Comparison of ENCODE assay signal across 8 mouse cellular contexts in genomic region chr1:134063773-134064125, GRCm38 (mm10). TPM values are rescaled to one million over a fixed set of nuclear protein-coding genes. Genes with fewer than 3 reads are reported as not detected.
DNase-seq lines count a peak whose midpoint lies in the region; ATAC-seq lines count a peak whose summit lies in the region.

No protein-coding gene starts in this region.

- H3K9me3 ChIP-seq in kidney, embryonic 15.5 days (replicated peaks) = no peaks in the 10 kb centered on the region
- H3K9me3 ChIP-seq in stomach, embryonic 16.5 days (replicated peaks; ENCODE audit: control insufficient read depth, low read length) = no peaks in the 10 kb centered on the region

- 9% methylated on average over 9 of the region's 9 CpGs for WGBS in kidney, embryonic 15.5 days
- 17% methylated on average over 9 of the region's 9 CpGs for WGBS in stomach, embryonic 16.5 days

- peak overlapping the region; percentile 19; the same call in 1 of the 2 replicates for H3K9ac ChIP-seq in kidney, embryonic 15.5 days
- peak overlapping the region; percentile 77 for H3K9ac ChIP-seq in stomach, embryonic 16.5 days (ENCODE audit: low read length)

- H3K36me3 ChIP-seq in kidney, embryonic 15.5 days = no peaks in the 10 kb centered on the region
- H3K36me3 ChIP-seq in stomach, embryonic 16.5 days (ENCODE audit: control insufficient read depth, insufficient read depth, low read length) = no peaks in the 10 kb centered on the region

- H3K27ac ChIP-seq in kidney, embryonic 15.5 days = peak overlapping the region; percentile 99
- H3K27ac ChIP-seq in stomach, embryonic 16.5 days (ENCODE audit: low read length) = peak overlapping the region; percentile 100

- ATAC-seq in kidney, embryonic 15.5 days (replicated peaks; ENCODE audit: low FRiP score) = no peak
- no peak for ATAC-seq in stomach, embryonic 16.5 days (ENCODE audit: insufficient read depth, low FRiP score)
- no peak for ATAC-seq in megakaryocyte progenitor cell, adult 5-6 weeks (replicated peaks; ENCODE audit: poor library complexity)

- H3K27me3 ChIP-seq in kidney, embryonic 15.5 days = no peaks in the 10 kb centered on the region
- H3K27me3 ChIP-seq in stomach, embryonic 16.5 days (ENCODE audit: control insufficient read depth, insufficient read depth, low read length) = no peaks in the 10 kb centered on the region

- H3K4me3 ChIP-seq in kidney, embryonic 15.5 days (replicated peaks) = peak overlapping the region; percentile 14
- H3K4me3 ChIP-seq in stomach, embryonic 16.5 days (replicated peaks; ENCODE audit: low read length) = peak overlapping the region; percentile 20; the same call in 1 of the 2 replicates

- H3K4me2 ChIP-seq in kidney, embryonic 15.5 days = peak overlapping the region; percentile 54
- H3K4me2 ChIP-seq in stomach, embryonic 16.5 days (ENCODE audit: low read depth, low read length) = peak overlapping the region; percentile 49

- peak; percentile 47 for DNase-seq in adrenal gland, postnatal 14 days
- no peak for DNase-seq in adrenal gland, adult 2 months
- peak; percentile 74 to 82 for DNase-seq in heart, adult 18-20 months
- DNase-seq in lung, postnatal 25 days (ENCODE audit: low spot score) = peak; percentile 76
- DNase-seq in adrenal gland, adult 8-10 months = no peak

- H3K4me1 ChIP-seq in kidney, embryonic 15.5 days = peaks cover 92% of the 10 kb centered on the region
- peaks cover 69% of the 10 kb centered on the region for H3K4me1 ChIP-seq in stomach, embryonic 16.5 days (ENCODE audit: control insufficient read depth, insufficient read depth, low read length)

RNA-seq across cellular contexts. Expression of gene Btg2, which starts 15.2 kb away (rescaled TPM):
- total RNA-seq in adrenal gland, postnatal 14 days (2021) = 36.7 and 58.2 TPM in 2 replicates
- total RNA-seq in adrenal gland, adult 2 months (2021) = 10 to 100 TPM; 20.3 to 55.2 TPM
- 18.9 and 25.1 TPM in 2 replicates for polyA plus RNA-seq in adrenal gland, adult 2 months (2012; rRNA removed)
- 10 to 100 TPM; 31.1 to 32.0 TPM for total RNA-seq in heart, adult 18-20 months (2021)
- polyA plus RNA-seq in kidney, embryonic 15.5 days (2015; fragmentation: Nextera tagmentation; extraction: Ambion mirVana) = 31.1 and 32.2 TPM in 2 replicates
- 98.5 and 110 TPM in 2 replicates for polyA plus RNA-seq in stomach, embryonic 16.5 days (2015; fragmentation: Nextera tagmentation; extraction: Ambion mirVana)
- total RNA-seq in adrenal gland, adult 8-10 months (2022) = 10 to 100 TPM; 28.1 to 56.5 (median 50.6) TPM
- total RNA-seq in megakaryocyte progenitor cell, adult 5-6 weeks (2015) = 14.2 and 22.2 TPM in 2 replicates
- 38.7 and 47.8 TPM in 2 replicates for total RNA-seq in megakaryocyte progenitor cell, adult 5-6 weeks (2017)

RNA-seq across cellular contexts. Expression of gene Fmod, which starts 26.7 kb away (rescaled TPM):
- 13.9 and 15.3 TPM in 2 replicates for total RNA-seq in adrenal gland, postnatal 14 days (2021)
- 10 to 100 TPM; 10.1 to 12.4 TPM for total RNA-seq in adrenal gland, adult 2 months (2021)
- polyA plus RNA-seq in adrenal gland, adult 2 months (2012; rRNA removed) = 13.4 and 17.9 TPM in 2 replicates
- 1 to 10 TPM; 6.2 to 9.3 TPM for total RNA-seq in heart, adult 18-20 months (2021)
- 11.6 and 12.4 TPM in 2 replicates for polyA plus RNA-seq in kidney, embryonic 15.5 days (2015; fragmentation: Nextera tagmentation; extraction: Ambion mirVana)
- 12.3 and 13.1 TPM in 2 replicates for polyA plus RNA-seq in stomach, embryonic 16.5 days (2015; fragmentation: Nextera tagmentation; extraction: Ambion mirVana)
- 10 to 100 TPM in 1 of 4 experiments, 1 to 10 TPM in 3; 6.9 to 10.7 (median 7.7) TPM for total RNA-seq in adrenal gland, adult 8-10 months (2022)
- not detected in 2 replicates for total RNA-seq in megakaryocyte progenitor cell, adult 5-6 weeks (2015)
- not detected in 2 replicates for total RNA-seq in megakaryocyte progenitor cell, adult 5-6 weeks (2017)

RNA-seq across cellular contexts. Expression of gene Chit1, which starts 47.3 kb away (rescaled TPM):
- total RNA-seq in adrenal gland, postnatal 14 days (2021) = not detected in 2 replicates
- not detected for total RNA-seq in adrenal gland, adult 2 months (2021)
- 0.07 and 0.08 TPM in 2 replicates for polyA plus RNA-seq in adrenal gland, adult 2 months (2012; rRNA removed)
- not detected for total RNA-seq in heart, adult 18-20 months (2021)
- 0.30 and 0.31 TPM in 2 replicates for polyA plus RNA-seq in kidney, embryonic 15.5 days (2015; fragmentation: Nextera tagmentation; extraction: Ambion mirVana)
- polyA plus RNA-seq in stomach, embryonic 16.5 days (2015; fragmentation: Nextera tagmentation; extraction: Ambion mirVana) = 4.8 and 8.4 TPM in 2 replicates
- under 1 TPM in 1 of 4 experiments, not detected in 3; 0.28 TPM for total RNA-seq in adrenal gland, adult 8-10 months (2022)
- 1.3 and 2.3 TPM in 2 replicates for total RNA-seq in megakaryocyte progenitor cell, adult 5-6 weeks (2015)
- total RNA-seq in megakaryocyte progenitor cell, adult 5-6 weeks (2017) = 0.74 and 1.8 TPM in 2 replicates

Comparison
In these comparisons a context has a peak if more than half of its experiments do, and no peak if none do; other contexts are left out.
1. DNase-seq: peak in adrenal gland, postnatal 14 days (single experiment), heart, adult 18-20 months (2 of 2) and lung, postnatal 25 days (single experiment); none in adrenal gland, adult 2 months (single experiment) and adrenal gland, adult 8-10 months (single experiment).
2. RNA of gene Fmod, which starts 26.7 kb away (total RNA-seq): 13.9 to 15.3 TPM in adrenal gland, postnatal 14 days, 10.1 to 12.4 TPM in adrenal gland, adult 2 months, 6.2 to 9.3 TPM in heart, adult 18-20 months and 6.9 to 10.7 TPM in adrenal gland, adult 8-10 months; not detected in megakaryocyte progenitor cell, adult 5-6 weeks; every median in the first group is over 4 times any median in the second.